Mouse (Mus musculus): ENCODE measurements at regions not wholly inside any gene's neighbourhood (a gene's known extent, or its start where the extent isn't known, plus 50 kb on each side); places are given as distances from the start of the nearest gene placed in this dataset.

- DNase-seq (ENCODE audit: low spot score in 2 of 2) = no peak
Observed at GRCm38 (mm10) chr1:143464863-143465262, 175.6 kb upstream of the B3galt2 start.

GRCm38 (mm10) chr1:143466092-143466491, 174.4 kb upstream of the B3galt2 start:
- no peak for DNase-seq (ENCODE audit: low spot score in 2 of 2)

- no peak for DNase-seq (ENCODE audit: low spot score in 2 of 2)
Observed at GRCm38 (mm10) chr1:143475329-143475728, 165.1 kb upstream of the B3galt2 start.

- DNase-seq (ENCODE audit: low spot score in 2 of 2) = no peak
Observed at GRCm38 (mm10) chr1:143483345-143483744, 157.1 kb upstream of the B3galt2 start.

GRCm38 (mm10) chr1:143484936-143485335, 155.5 kb upstream of the B3galt2 start:
- no peak for DNase-seq (ENCODE audit: low spot score in 2 of 2)

- DNase-seq (ENCODE audit: low spot score in 2 of 2) = no peak
Observed at GRCm38 (mm10) chr1:143497092-143497491, 143.4 kb upstream of the B3galt2 start.

GRCm38 (mm10) chr1:143503436-143504065, 136.9 kb upstream of the B3galt2 start:
- DNase-seq (ENCODE audit: low spot score in 2 of 2) = peak; percentile 11 to 23

GRCm38 (mm10) chr1:143504066-143504440, 136.4 kb upstream of the B3galt2 start:
- no peak for DNase-seq (ENCODE audit: low spot score in 2 of 2)

GRCm38 (mm10) chr1:143505318-143505717, 135.1 kb upstream of the B3galt2 start:
- DNase-seq (ENCODE audit: low spot score in 2 of 2) = no peak

GRCm38 (mm10) chr1:143523831-143524521, 116.5 kb upstream of the B3galt2 start:
- no peak for DNase-seq (ENCODE audit: low spot score in 2 of 2)

GRCm38 (mm10) chr1:143524522-143524865, 116.0 kb upstream of the B3galt2 start:
- DNase-seq (ENCODE audit: low spot score in 2 of 2) = peak in 1 of 2 experiments; percentile 10

- DNase-seq (ENCODE audit: low spot score in 2 of 2) = no peak
Observed at GRCm38 (mm10) chr1:143540223-143540622, 100.2 kb upstream of the B3galt2 start.

GRCm38 (mm10) chr1:143540701-143541100, 99.8 kb upstream of the B3galt2 start:
- DNase-seq (ENCODE audit: low spot score in 2 of 2) = no peak

All from left cerebral cortex, adult 18-20 months (tissue).